Mouse (Mus musculus) heart, embryonic 11.5 days (tissue): ENCODE measurements at regions not wholly inside any gene's neighbourhood (a gene's known extent, or its start where the extent isn't known, plus 50 kb on each side); places are given as distances from the start of the nearest gene placed in this dataset.
A peak's percentile ranks its signal among the peaks of the same experiment; 100 is the strongest.

Experiments used
- ATAC-seq: fragments of 200-750 bp; cut with Nextera tagmentation; replicated peaks from 2 replicates; pipeline ENCODE4 v1.8.0; 2017; ENCODE audit warnings: moderate library complexity; ENCODE audit not compliant: insufficient number of reproducible peaks, low FRiP score, low TSS enrichment
- H3K27ac ChIP-seq: fragments of 300-500 bp; sonication (generic); 2 replicates; pipeline ENCODE4 v1.5.1; 2014; ENCODE audit warnings: mild to moderate bottlenecking, low read depth, low read length
- H3K27me3 ChIP-seq: fragments of 300-500 bp; sonication (generic); 2 replicates; pipeline ENCODE4 v1.6.1; 2014; ENCODE audit warnings: mild to moderate bottlenecking, low read length, mixed read lengths; ENCODE audit not compliant: control insufficient read depth, insufficient read depth
- H3K36me3 ChIP-seq: fragments of 300-500 bp; sonication (generic); 2 replicates; pipeline ENCODE4 v1.6.1; 2014; ENCODE audit warnings: mild to moderate bottlenecking, low read length, moderate library complexity, mixed read lengths; ENCODE audit not compliant: control insufficient read depth, insufficient read depth
- H3K4me1 ChIP-seq: fragments of 300-500 bp; sonication (generic); 2 replicates; pipeline ENCODE4 v1.6.1; 2014; ENCODE audit warnings: low read length; ENCODE audit not compliant: control insufficient read depth, insufficient read depth
- H3K4me2 ChIP-seq: fragments of 300-500 bp; sonication (generic); 2 replicates; pipeline ENCODE4 v1.6.1; 2014; ENCODE audit warnings: mild to moderate bottlenecking, moderate library complexity
- H3K4me3 ChIP-seq: fragments of 300-500 bp; sonication (generic); 2 replicates; pipeline ENCODE4 v1.5.1; 2014; ENCODE audit warnings: low read depth, low read length
- H3K9ac ChIP-seq: fragments of 300-500 bp; sonication (generic); 2 replicates; pipeline ENCODE4 v1.6.1; 2014; ENCODE audit warnings: mild to moderate bottlenecking, low read depth, low read length, moderate library complexity
- H3K9me3 ChIP-seq: fragments of 300-500 bp; sonication (generic); replicated peaks from 2 replicates; pipeline ENCODE4 v1.6.1; 2016; ENCODE audit warnings: low read length; ENCODE audit not compliant: control insufficient read depth
- WGBS: fragments of 180-500 bp; shearing (Covaris S2); extraction: QIAGEN DNeasy Blood & Tissue Kit; methylation state at CpG from one replicate; pipeline ENCODE4 v1.1.7; 2014; ENCODE audit not compliant: insufficient replicate concordance; 5-methylcytosine and 5-hydroxymethylcytosine counted together

DNA sequence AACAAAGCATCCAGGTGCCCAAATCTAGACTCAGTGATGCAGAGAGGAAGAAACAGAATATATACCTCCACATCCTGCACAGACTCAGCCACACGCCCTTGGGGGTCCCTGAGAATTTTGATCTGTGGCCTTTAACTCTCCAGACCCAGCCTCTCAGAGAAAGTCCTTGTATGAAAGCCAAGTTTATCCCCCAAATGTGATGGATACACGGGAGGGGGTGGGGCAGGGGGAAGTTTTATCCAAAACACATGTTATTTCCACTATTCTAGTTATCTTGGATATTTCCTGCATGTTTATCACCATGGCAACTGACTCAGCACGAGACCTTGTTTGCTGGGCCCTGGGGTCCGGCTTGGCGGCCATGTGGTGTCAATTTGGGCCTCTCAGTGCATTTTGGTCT, 57.8 kb upstream of the Cdon start:
- H3K9me3 ChIP-seq: no peaks in the 10 kb centered on the region
- H3K4me3 ChIP-seq: no peak overlapping the region
- no peak overlapping the region for H3K9ac ChIP-seq
- ATAC-seq: no peak
- no peaks in the 10 kb centered on the region for H3K27me3 ChIP-seq
- H3K36me3 ChIP-seq: no peaks in the 10 kb centered on the region
- no peak overlapping the region for H3K27ac ChIP-seq
- peaks cover 23% of the 10 kb centered on the region for H3K4me1 ChIP-seq
- no peak overlapping the region for H3K4me2 ChIP-seq
- 64% methylated on average over 5 of the region's 5 CpGs for WGBS

DNA sequence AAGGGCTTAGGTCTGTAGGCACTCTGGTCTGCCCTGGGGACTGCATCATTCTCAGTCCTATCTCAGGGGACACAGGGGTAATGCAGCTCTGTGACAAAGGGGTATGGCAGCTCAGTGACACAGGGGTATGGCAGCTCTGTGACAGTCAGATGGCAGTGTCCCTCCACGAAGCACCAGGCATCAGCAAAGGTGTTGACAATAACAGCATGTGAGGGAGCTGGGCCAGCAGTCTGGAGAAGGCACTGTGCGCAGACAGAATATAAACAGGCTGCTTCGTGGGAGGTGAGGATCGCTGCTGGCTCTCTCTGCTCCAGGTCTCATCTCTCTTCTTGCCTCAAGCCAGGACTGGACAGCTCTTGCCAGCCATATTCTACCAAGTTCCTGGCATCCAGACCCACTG, 57.0 kb upstream of the Cdon start:
- WGBS: 38% methylated on average over 4 of the region's 4 CpGs
- H3K4me1 ChIP-seq: peaks cover 23% of the 10 kb centered on the region
- H3K4me3 ChIP-seq: no peak overlapping the region
- H3K9ac ChIP-seq: no peak overlapping the region
- no peak overlapping the region for H3K4me2 ChIP-seq
- H3K36me3 ChIP-seq: no peaks in the 10 kb centered on the region
- no peak for ATAC-seq
- no peaks in the 10 kb centered on the region for H3K27me3 ChIP-seq
- no peak overlapping the region for H3K27ac ChIP-seq
- H3K9me3 ChIP-seq: no peaks in the 10 kb centered on the region

DNA sequence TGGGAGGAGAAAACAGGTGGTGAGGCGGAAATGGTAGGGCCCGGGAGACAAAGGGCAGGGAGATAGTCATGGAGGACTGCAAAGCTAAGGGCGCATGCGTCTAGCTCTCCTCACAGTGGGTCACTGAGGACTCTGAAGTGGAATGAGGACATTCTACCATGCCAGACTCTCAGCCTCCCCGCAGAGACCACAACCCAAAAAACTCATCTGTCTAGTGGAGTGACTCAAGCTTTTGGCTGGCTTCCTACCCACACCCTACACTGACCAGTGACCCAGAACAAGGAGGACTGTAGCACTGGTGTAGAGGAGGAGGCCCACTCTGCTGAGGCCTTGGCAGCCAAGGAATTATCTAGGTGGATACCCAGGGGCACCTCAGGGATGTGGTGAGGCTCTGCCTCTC, 55.0 kb upstream of the Cdon start:
- Histone ChIP-seq H3K9me3 (no peaks in the 10 kb centered on the region), H3K9ac (no peak overlapping the region), H3K27ac (no peak overlapping the region), H3K4me3 (no peak overlapping the region), H3K4me2 (no peak overlapping the region), H3K36me3 (no peaks in the 10 kb centered on the region), H3K4me1 (peaks cover 7% of the 10 kb centered on the region; the same call in 1 of the 2 replicates), H3K27me3 (no peaks in the 10 kb centered on the region)
- no peak for ATAC-seq
- WGBS: 82% methylated on average over 5 of the region's 5 CpGs

DNA sequence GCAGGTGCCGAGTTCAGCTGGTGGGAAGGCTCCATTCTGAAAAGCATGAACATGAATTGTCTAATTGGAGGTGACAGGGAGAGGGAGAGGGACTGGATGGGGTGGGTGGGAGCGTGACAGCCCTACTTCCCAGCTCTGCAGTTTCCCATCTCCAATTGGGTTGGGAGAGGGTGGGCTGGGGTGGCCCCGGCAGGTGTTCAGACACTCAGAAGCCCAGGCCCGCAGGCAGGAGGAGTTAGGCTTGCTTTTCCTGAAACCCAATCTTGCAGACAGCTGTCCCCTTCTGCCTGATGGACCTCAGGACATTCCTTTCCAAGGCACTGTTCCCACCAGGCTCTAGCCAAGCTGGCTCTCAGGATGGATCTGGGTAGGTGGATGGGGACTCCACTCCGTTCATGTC, 51.9 kb upstream of the Cdon start:
- WGBS: 64% methylated on average over 5 of the region's 5 CpGs
- no peak overlapping the region for H3K4me3 ChIP-seq
- 0 out of 2 replicates have a peak, but pooled peaks have one; percentile 29 for ATAC-seq

DNA sequence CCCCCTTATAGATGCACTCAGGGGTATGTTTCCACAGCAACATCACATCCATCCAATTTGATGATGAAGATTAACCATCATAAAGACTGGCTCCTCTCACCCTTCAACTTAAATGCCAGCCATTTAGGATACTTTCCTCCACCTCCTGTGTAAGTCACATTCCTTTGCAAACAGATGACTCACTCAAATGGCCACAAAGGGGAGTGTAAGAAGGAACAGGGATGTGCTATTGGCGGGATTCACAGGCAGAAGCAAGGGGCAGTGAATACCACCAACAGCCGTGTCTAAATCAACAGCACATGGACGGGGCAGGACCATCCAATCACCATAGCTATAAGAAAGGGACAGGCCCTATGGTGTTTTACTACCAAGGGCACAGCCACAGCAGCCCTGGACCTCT, 50.9 kb upstream of the Cdon start:
- Histone ChIP-seq H3K4me3 (no peak overlapping the region), H3K4me2 (no peak overlapping the region), H3K9me3 (no peaks in the 10 kb centered on the region), H3K36me3 (no peaks in the 10 kb centered on the region), H3K4me1 (peaks cover 3% of the 10 kb centered on the region; the same call in 1 of the 2 replicates), H3K27me3 (no peaks in the 10 kb centered on the region), H3K9ac (no peak overlapping the region), H3K27ac (no peak overlapping the region)
- ATAC-seq: no peak
- WGBS: 67% methylated on average over 3 of the region's 3 CpGs

More for the DNA sequence above, 51.9 kb upstream of the Cdon start:
- peaks cover 3% of the 10 kb centered on the region; the same call in 1 of the 2 replicates for H3K4me1 ChIP-seq
- no peaks in the 10 kb centered on the region for H3K27me3 ChIP-seq
- H3K27ac ChIP-seq: no peak overlapping the region
- no peak overlapping the region for H3K4me2 ChIP-seq
- H3K9ac ChIP-seq: no peak overlapping the region
- H3K36me3 ChIP-seq: no peaks in the 10 kb centered on the region
- H3K9me3 ChIP-seq: no peaks in the 10 kb centered on the region

DNA sequence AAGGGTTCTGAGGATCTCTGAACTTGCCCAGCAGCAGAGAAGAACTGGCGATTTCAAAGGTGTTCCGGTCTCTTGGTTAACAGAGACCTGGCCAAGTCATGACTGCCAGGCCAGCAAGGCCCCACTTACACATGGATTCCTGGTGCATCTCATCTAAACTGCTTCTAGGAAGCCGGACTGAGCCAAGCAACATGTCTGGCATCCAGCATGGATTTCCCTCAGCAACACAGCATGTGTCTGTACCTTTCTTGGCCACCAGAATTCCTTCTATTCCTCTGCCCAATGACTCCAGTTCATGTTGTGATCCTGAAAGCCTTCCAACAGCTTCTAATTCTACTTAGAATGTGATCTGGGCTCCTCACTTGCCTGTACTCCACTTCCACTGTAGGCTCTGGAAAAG, 50.0 kb upstream of the Cdon start:
- ATAC-seq: no peak
- Histone ChIP-seq H3K9ac (no peak overlapping the region), H3K27me3 (peaks cover 2% of the 10 kb centered on the region; the same call in 1 of the 2 replicates), H3K9me3 (no peaks in the 10 kb centered on the region), H3K4me2 (no peak overlapping the region), H3K27ac (no peak overlapping the region), H3K4me3 (no peak overlapping the region), H3K36me3 (no peaks in the 10 kb centered on the region), H3K4me1 (peaks cover 3% of the 10 kb centered on the region; the same call in 1 of the 2 replicates)
- WGBS: 89% methylated on average over 3 of the region's 3 CpGs
